Mouse (Mus musculus) intestine, embryonic 16.5 days (tissue): ENCODE data around the gene Slc7a7. TPM values are rescaled to one million over a fixed set of nuclear protein-coding genes. Genes with fewer than 3 reads are reported as not detected.

Source experiments
- ATAC-seq: fragments of 200-750 bp; cut with Nextera tagmentation; 2 replicates; pipeline ENCODE4 v1.8.0; 2017; ENCODE audit warnings: moderate TSS enrichment, moderate library complexity
- H3K27ac ChIP-seq: fragments of 300-500 bp; sonication (generic); 2 replicates; pipeline ENCODE4 v1.5.1; 2014; ENCODE audit warnings: mild to moderate bottlenecking, low read length
- H3K27me3 ChIP-seq: fragments of 300-500 bp; sonication (generic); replicated peaks from 2 replicates; pipeline ENCODE4 v1.6.1; 2014; ENCODE audit warnings: low read length, control low read depth, mixed read lengths; ENCODE audit not compliant: control insufficient read depth, insufficient read depth
- H3K36me3 ChIP-seq: fragments of 300-500 bp; sonication (generic); 2 replicates; pipeline ENCODE4 v1.6.1; 2014; ENCODE audit warnings: low read length, control low read depth; ENCODE audit not compliant: control insufficient read depth, insufficient read depth
- H3K4me1 ChIP-seq: fragments of 300-500 bp; sonication (generic); 2 replicates; pipeline ENCODE4 v1.6.1; 2014; ENCODE audit warnings: low read length, control low read depth, mixed read lengths; ENCODE audit not compliant: control insufficient read depth, insufficient read depth
- H3K4me2 ChIP-seq: fragments of 300-500 bp; sonication (generic); 2 replicates; pipeline ENCODE4 v1.6.1; 2014; ENCODE audit warnings: low read depth, low read length, control low read depth
- H3K4me3 ChIP-seq: fragments of 300-500 bp; sonication (generic); 2 replicates; pipeline ENCODE4 v1.5.1; 2014; ENCODE audit warnings: mild to moderate bottlenecking, low read length
- H3K9ac ChIP-seq: fragments of 300-500 bp; sonication (generic); 2 replicates; pipeline ENCODE4 v1.6.1; 2014; ENCODE audit warnings: low read depth, low read length
- H3K9me3 ChIP-seq: fragments of 300-500 bp; sonication (generic); 2 replicates; pipeline ENCODE4 v1.6.1; 2016; ENCODE audit warnings: low read length, control low read depth; ENCODE audit not compliant: control insufficient read depth
- WGBS: fragments of 180-500 bp; shearing (Covaris S2); extraction: QIAGEN DNeasy Blood & Tissue Kit; methylation state at CpG from one replicate; pipeline ENCODE4 v1.1.7; 2014; 5-methylcytosine and 5-hydroxymethylcytosine counted together
- polyA plus RNA-seq: library from polyadenylated mRNA; unstranded; fragments of >200 nt; fragmentation: Nextera tagmentation; extraction: Ambion mirVana; gene quantifications from 2 replicates; pipeline ENCODE4 v1.2.1, GENCODE M21; 2015

Slc7a7 gene
- polyA plus RNA-seq, 1 experiment from 2014 or later, result 93.8 TPM

DNA sequence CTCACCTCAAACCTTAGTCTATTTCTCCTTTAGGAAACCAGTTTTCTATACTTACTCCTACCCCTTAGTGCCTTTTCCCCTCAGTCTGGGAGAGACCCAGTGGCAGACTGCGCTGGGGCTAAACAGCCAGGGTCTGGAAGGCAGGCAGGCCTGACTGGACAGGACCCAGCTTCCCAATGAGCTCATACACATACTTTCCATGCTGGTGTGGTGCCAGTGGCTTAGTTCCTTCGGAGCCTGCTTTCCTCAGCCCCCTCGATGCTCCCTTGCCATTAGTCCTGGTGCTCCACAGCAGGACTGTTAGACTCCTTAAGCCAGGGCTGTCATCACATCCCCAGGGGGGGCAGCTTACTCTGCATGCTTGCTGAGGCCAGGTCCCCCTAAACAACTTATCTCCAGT is 27.9 kb upstream of the Slc7a7 start:
- peaks cover 14% of the 10 kb centered on the region; the same call in 1 of the 2 replicates for H3K4me1 ChIP-seq
- no peak overlapping the region for H3K27ac ChIP-seq
- peaks cover 2% of the 10 kb centered on the region; the same call in 1 of the 2 replicates for H3K36me3 ChIP-seq
- ATAC-seq, result no peak
- no peak overlapping the region for H3K4me2 ChIP-seq
- WGBS, result 55% methylated on average over 3 of the region's 3 CpGs
- H3K4me3 ChIP-seq, result no peak overlapping the region
- H3K27me3 ChIP-seq, result no peaks in the 10 kb centered on the region
- H3K9ac ChIP-seq, result no peak overlapping the region
- no peaks in the 10 kb centered on the region for H3K9me3 ChIP-seq

DNA sequence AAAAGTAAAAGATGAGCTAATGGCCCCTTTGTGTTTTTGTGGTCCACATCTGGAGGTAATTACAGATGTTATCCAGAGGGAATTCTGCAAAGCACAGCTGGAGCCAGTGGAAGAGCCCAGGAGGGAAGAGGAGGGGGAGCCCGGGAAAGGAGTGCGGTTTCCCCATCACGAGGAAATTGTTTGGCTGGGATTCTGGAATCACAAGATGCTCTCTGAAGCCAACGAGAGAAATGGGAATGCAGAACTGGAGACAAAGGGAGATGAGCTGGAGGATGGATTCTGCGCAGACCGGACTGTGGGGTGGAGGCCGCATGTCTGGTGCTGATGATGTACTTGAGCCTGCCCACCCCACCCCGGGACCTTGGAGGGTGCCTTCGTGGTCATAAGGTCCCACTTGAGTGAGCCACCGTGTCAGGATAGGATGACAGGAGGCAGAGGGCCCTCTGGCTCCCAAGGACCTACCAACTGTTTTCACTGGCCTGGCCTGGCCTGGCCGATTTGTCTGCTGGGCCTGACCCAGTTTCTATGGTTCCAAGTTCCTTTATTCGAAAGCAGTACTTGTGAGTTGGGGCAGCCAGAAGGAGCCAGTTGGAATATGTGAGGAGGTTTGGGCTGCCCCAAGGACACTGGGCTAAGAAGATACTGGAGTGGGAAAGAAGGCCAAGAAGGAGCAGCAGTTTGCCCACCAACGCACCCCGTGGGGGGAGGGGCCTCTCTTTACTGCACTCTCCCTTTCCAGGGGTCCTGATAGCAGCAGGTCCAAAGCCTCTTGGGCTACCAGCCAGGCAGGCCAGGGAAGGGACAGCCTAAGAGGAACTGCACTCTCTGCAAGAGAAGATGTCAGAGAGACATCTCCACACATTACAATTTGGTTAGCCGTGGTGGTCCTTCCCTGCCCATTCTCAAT is 26.4 kb upstream of the Slc7a7 start:
- no peak overlapping the region for H3K4me3 ChIP-seq
- H3K36me3 ChIP-seq, result peaks cover 13% of the 10 kb centered on the region
- peak; percentile 62 for ATAC-seq
- no peak overlapping the region for H3K4me2 ChIP-seq
- H3K9ac ChIP-seq, result 0 out of 2 replicates have a peak overlapping the region, but pooled peaks have one; percentile 24
- H3K27ac ChIP-seq, result peak overlapping the region; percentile 87
- peaks cover 14% of the 10 kb centered on the region; the same call in 1 of the 2 replicates for H3K4me1 ChIP-seq
- H3K27me3 ChIP-seq, result no peaks in the 10 kb centered on the region
- no peaks in the 10 kb centered on the region for H3K9me3 ChIP-seq
- 59% methylated on average over 15 of the region's 15 CpGs for WGBS

DNA sequence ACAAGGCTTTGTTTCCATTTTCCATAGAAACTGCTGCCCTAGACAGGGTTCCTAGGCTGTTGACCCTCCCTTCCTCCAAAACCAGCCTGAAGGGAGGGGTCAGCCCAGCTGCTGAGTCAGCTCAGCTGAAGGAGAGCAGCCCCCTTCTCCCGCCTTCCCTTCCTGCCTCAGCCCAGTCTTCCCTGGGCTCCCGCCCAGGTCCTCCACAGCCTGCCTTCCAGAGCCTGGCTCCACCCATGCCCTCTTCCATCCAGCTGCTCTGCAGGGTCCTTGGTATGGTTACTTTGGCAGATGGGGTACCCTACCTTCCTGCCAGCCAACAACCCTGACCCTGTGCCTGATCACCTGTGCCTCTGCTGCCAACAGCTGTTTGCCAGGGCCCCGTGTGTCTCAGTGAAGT is 25.6 kb upstream of the Slc7a7 start:
- H3K4me1 ChIP-seq, result peaks cover 11% of the 10 kb centered on the region; the same call in 1 of the 2 replicates
- no peaks in the 10 kb centered on the region for H3K9me3 ChIP-seq
- H3K4me2 ChIP-seq, result no peak overlapping the region
- H3K9ac ChIP-seq, result 0 out of 2 replicates have a peak overlapping the region, but pooled peaks have one; percentile 24
- ATAC-seq, result peak; percentile 81
- 26% methylated on average over 3 of the region's 3 CpGs for WGBS
- H3K27me3 ChIP-seq, result no peaks in the 10 kb centered on the region
- no peak overlapping the region for H3K4me3 ChIP-seq
- peak overlapping the region; percentile 87 for H3K27ac ChIP-seq
- H3K36me3 ChIP-seq, result peaks cover 21% of the 10 kb centered on the region

DNA sequence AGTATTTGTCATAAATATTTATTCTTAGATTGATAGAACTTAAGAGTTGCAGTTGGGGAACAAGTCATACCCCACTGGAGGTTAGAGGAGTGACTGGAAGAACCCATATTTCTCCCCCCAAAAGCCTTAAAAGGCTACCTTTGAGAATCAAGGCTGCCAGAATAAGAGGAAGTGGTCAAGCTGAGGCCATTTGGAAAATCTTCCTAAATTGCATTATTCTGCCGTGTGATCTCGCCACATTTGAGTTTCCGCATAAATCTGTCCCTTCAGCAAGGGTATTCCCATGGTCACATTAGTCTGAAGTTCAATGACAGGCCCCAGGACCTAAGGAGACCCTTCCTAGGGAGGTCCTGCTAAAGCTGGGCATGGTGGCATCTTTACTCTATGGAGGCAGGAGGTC is 25.0 kb upstream of the Slc7a7 start:
- H3K27ac ChIP-seq, result peak overlapping the region; percentile 33; the same call in 1 of the 2 replicates
- no peak overlapping the region for H3K4me3 ChIP-seq
- H3K27me3 ChIP-seq, result no peaks in the 10 kb centered on the region
- no peaks in the 10 kb centered on the region for H3K9me3 ChIP-seq
- no peak overlapping the region for H3K4me2 ChIP-seq
- ATAC-seq, result no peak
- peaks cover 21% of the 10 kb centered on the region for H3K36me3 ChIP-seq
- H3K9ac ChIP-seq, result no peak overlapping the region
- WGBS, result 83% methylated on average over 3 of the region's 3 CpGs
- peaks cover 11% of the 10 kb centered on the region; the same call in 1 of the 2 replicates for H3K4me1 ChIP-seq

DNA sequence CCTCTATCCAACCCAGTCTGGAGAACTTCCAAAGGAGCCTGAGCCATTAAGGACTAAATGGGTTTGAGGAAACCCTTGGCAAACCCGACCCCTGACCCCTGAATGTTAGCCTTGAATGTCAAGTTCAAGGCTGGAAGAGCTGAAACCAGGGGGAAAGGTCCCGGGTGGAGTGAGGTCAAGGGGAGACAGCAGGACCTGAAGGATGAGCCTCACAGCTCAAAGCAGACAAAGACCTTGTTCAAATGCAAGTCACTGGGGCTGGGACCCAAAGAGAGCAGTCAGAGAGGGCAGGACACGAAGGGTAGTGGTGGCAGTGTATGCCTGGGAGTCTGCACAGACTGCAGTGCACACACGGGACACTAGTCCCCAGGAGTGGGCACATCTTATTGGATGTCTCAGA is 23.8 kb upstream of the Slc7a7 start:
- no peak overlapping the region for H3K4me2 ChIP-seq
- peaks cover 25% of the 10 kb centered on the region for H3K36me3 ChIP-seq
- H3K9me3 ChIP-seq, result no peaks in the 10 kb centered on the region
- H3K4me1 ChIP-seq, result peaks cover 11% of the 10 kb centered on the region; the same call in 1 of the 2 replicates
- H3K9ac ChIP-seq, result no peak overlapping the region
- WGBS, result 85% methylated on average over 4 of the region's 4 CpGs
- H3K27ac ChIP-seq, result no peak overlapping the region
- H3K27me3 ChIP-seq, result no peaks in the 10 kb centered on the region
- H3K4me3 ChIP-seq, result no peak overlapping the region
- no peak for ATAC-seq

DNA sequence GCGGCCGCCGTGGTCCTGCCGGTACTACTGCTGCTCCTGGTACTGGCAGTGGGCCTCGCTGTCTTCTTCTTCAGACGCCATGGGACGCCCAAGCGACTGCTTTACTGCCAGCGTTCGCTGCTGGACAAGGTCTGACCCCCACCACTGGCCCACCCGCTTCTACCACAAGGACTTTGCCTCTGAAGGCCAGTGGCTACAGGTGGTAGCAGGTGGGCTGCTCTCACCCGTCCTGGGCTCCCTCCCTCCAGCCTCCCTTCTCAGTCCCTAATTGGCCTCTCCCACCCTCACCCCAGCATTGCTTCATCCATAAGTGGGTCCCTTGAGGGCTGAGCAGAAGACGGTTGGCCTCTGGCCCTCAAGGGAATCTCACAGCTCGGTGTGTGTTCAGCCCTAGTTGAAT is 23.0 kb upstream of the Slc7a7 start:
- Histone ChIP-seq H3K27me3 (no peaks in the 10 kb centered on the region), H3K9ac (no peak overlapping the region), H3K36me3 (peaks cover 25% of the 10 kb centered on the region), H3K4me1 (peaks cover 11% of the 10 kb centered on the region; the same call in 1 of the 2 replicates), H3K27ac (no peak overlapping the region), H3K9me3 (no peaks in the 10 kb centered on the region), H3K4me2 (no peak overlapping the region), H3K4me3 (no peak overlapping the region)
- no peak for ATAC-seq
- 93% methylated on average over 14 of the region's 14 CpGs for WGBS

DNA sequence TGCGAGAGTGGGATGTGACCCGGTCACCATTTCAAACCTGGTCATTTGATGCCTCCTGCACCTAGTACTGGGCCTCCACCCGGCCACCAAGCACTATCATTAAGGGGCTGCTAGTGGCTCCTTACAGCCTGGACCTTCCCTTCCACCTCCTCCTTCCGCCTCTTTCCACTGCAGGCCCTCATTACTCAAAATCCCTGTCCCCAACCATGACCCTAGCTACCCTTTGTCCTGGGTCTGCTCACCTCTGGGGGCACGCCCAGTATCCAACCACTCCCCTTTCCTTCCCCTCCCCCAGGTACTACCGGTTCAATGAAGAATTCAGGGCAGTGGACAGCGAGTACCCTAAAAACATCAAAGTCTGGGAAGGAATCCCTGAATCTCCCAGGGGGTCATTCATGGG is 22.0 kb upstream of the Slc7a7 start:
- Histone ChIP-seq H3K4me3 (no peak overlapping the region), H3K9me3 (no peaks in the 10 kb centered on the region), H3K36me3 (peaks cover 25% of the 10 kb centered on the region), H3K4me1 (peaks cover 14% of the 10 kb centered on the region; the same call in 1 of the 2 replicates), H3K9ac (no peak overlapping the region), H3K4me2 (no peak overlapping the region), H3K27ac (no peak overlapping the region), H3K27me3 (no peaks in the 10 kb centered on the region)
- ATAC-seq, result no peak
- WGBS, result 68% methylated on average over 7 of the region's 7 CpGs

DNA sequence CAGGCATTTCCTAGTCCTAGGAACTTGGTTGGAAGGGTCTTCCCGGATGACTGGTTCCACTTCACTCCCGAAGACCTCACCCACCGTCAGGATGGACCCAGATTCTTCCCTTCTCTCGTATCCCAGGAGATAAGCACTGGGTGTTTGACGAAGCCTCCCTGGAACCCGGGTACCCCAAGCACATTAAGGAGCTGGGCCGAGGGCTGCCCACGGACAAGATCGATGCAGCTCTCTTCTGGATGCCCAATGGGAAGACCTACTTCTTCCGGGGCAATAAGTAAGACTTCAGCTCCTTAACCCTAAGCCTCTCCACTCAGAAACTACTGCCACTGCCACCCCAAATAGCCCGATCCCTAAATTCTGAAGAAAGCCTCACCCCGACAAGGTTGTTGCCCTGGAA is 21.6 kb upstream of the Slc7a7 start:
- H3K36me3 ChIP-seq, result peaks cover 25% of the 10 kb centered on the region
- H3K4me2 ChIP-seq, result no peak overlapping the region
- H3K27ac ChIP-seq, result no peak overlapping the region
- H3K4me3 ChIP-seq, result no peak overlapping the region
- H3K9ac ChIP-seq, result no peak overlapping the region
- peaks cover 18% of the 10 kb centered on the region for H3K4me1 ChIP-seq
- WGBS, result 86% methylated on average over 12 of the region's 12 CpGs
- H3K9me3 ChIP-seq, result no peaks in the 10 kb centered on the region
- H3K27me3 ChIP-seq, result no peaks in the 10 kb centered on the region
- no peak for ATAC-seq

DNA sequence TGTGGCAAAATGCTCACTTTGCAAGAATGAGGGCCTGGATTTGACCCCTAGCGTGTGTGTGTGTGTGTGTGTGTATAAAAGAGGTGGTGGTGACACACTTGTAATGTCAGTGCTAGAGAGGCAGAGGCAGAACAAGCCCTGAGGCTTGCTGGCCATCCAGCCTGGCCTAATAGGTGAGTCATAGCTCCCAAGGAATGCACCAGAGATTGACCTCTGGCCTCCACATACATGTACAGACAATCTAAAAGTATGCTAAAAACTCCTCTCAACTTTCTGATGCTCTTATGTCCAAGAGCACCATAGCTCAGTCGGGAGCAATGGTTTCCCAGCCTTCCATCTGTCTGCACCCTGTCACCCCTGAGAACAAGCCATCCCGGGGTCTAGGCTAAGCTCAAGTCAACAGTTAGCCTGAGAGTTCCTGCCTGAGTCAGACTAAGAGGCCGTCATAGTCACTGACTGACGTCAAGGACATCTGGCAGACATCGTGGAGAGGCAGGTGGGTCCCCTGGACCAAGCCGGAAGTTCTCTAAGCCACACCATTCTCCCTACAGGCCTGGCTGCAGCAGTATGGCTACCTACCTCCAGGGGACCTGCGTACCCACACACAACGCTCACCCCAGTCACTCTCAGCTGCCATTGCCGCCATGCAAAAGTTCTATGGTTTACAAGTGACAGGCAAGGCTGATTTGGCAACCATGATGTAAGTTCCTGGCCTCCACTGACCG is 17.8 kb upstream of the Slc7a7 start:
- no peak overlapping the region for H3K4me2 ChIP-seq
- H3K4me3 ChIP-seq, result no peak overlapping the region
- ATAC-seq, result no peak
- 82% methylated on average over 11 of the region's 11 CpGs for WGBS
- no peaks in the 10 kb centered on the region for H3K9me3 ChIP-seq
- peaks cover 22% of the 10 kb centered on the region for H3K36me3 ChIP-seq
- no peaks in the 10 kb centered on the region for H3K27me3 ChIP-seq
- H3K9ac ChIP-seq, result no peak overlapping the region
- no peak overlapping the region for H3K27ac ChIP-seq
- H3K4me1 ChIP-seq, result peaks cover 26% of the 10 kb centered on the region
